Mouse (Mus musculus): ENCODE measurements at regions not wholly inside any gene's neighbourhood (a gene's known extent, or its start where the extent isn't known, plus 50 kb on each side); places are given as distances from the start of the nearest gene placed in this dataset.

- no peak for TF ChIP-seq CTCF (IDR thresholded peaks at IDR 0.05 in 2 of 3, conservative IDR thresholded peaks at IDR 0.05 in 1 of 3; ENCODE audit: control insufficient read depth in 1 of 3, insufficient read depth in 1 of 3, low read depth in 2 of 3, low read length in 3 of 3, poor library complexity in 1 of 3, severe bottlenecking in 1 of 3)
- TF ChIP-seq KAT2A (conservative IDR thresholded peaks at IDR 0.05; ENCODE audit: low read depth, low read length), result no peak
- no peak for TF ChIP-seq POLR2A (IDR thresholded peaks at IDR 0.05; ENCODE audit: control insufficient read depth in 1 of 2, insufficient read depth in 1 of 2, low read depth in 1 of 2, low read length in 2 of 2, poor library complexity in 1 of 2)
- TF ChIP-seq GATA1 (IDR thresholded peaks at IDR 0.05; ENCODE audit: low read depth, low read length), result no peak
These were observed 408.3 kb upstream of the Nudt12 start for GRCm38 (mm10) chr17:59421489-59421888.

Measured in MEL (cell line).